Mouse (Mus musculus) hindbrain, embryonic 13.5 days (tissue): ENCODE measurements at regions not wholly inside any gene's neighbourhood (a gene's known extent, or its start where the extent isn't known, plus 50 kb on each side); places are given as distances from the start of the nearest gene placed in this dataset.

ENCODE experiments used
- ATAC-seq: fragments of 200-750 bp; cut with Nextera tagmentation; 2 replicates; pipeline ENCODE4 v1.8.0; 2017; ENCODE audit warnings: moderate TSS enrichment; ENCODE audit not compliant: low FRiP score
- H3K27ac ChIP-seq: fragments of 300-500 bp; sonication (generic); 2 replicates; pipeline ENCODE4 v1.5.1; 2015; ENCODE audit warnings: inconsistent platforms, mild to moderate bottlenecking, moderate library complexity
- H3K27me3 ChIP-seq: fragments of 300-500 bp; sonication (generic); 2 replicates; pipeline ENCODE4 v1.6.1; 2015; ENCODE audit warnings: mild to moderate bottlenecking, inconsistent platforms
- H3K36me3 ChIP-seq: fragments of 300-500 bp; sonication (generic); 2 replicates; pipeline ENCODE4 v1.6.1; 2015; ENCODE audit warnings: mild to moderate bottlenecking, inconsistent platforms
- H3K4me1 ChIP-seq: fragments of 300-500 bp; sonication (generic); replicated peaks from 2 replicates; pipeline ENCODE4 v1.6.1; 2015; ENCODE audit warnings: inconsistent platforms
- H3K4me2 ChIP-seq: fragments of 300-500 bp; sonication (generic); 2 replicates; pipeline ENCODE4 v1.6.1; 2015; ENCODE audit warnings: inconsistent platforms, mild to moderate bottlenecking, moderate library complexity
- H3K4me3 ChIP-seq: fragments of 300-500 bp; sonication (generic); 2 replicates; pipeline ENCODE4 v1.5.1; 2015; ENCODE audit warnings: mild to moderate bottlenecking, inconsistent platforms
- H3K9ac ChIP-seq: fragments of 300-500 bp; sonication (generic); 2 replicates; pipeline ENCODE4 v1.6.1; 2015; ENCODE audit warnings: mild to moderate bottlenecking, inconsistent platforms
- H3K9me3 ChIP-seq: fragments of 300-500 bp; sonication (generic); 2 replicates; pipeline ENCODE4 v1.6.1; 2016; ENCODE audit warnings: inconsistent platforms
- WGBS: fragments of 180-500 bp; shearing (Covaris S2); methylation state at CpG from one replicate; pipeline ENCODE4 v1.1.7; 2015; 5-methylcytosine and 5-hydroxymethylcytosine counted together

GRCm38 (mm10) chr12:32508671-32509070 lies 130.2 kb downstream of the Ccdc71l start:
- H3K27ac ChIP-seq = no peak overlapping the region
- no peaks in the 10 kb centered on the region for H3K36me3 ChIP-seq
- H3K9ac ChIP-seq = no peak overlapping the region
- no peaks in the 10 kb centered on the region for H3K27me3 ChIP-seq
- no peaks in the 10 kb centered on the region for H3K4me1 ChIP-seq
- no peaks in the 10 kb centered on the region for H3K9me3 ChIP-seq
- no peak for ATAC-seq
- 80% methylated on average over 1 of the region's 1 CpGs for WGBS
- no peak overlapping the region for H3K4me2 ChIP-seq
- no peak overlapping the region for H3K4me3 ChIP-seq

- no peak overlapping the region for H3K27ac ChIP-seq
- no peak overlapping the region for H3K9ac ChIP-seq
- no peaks in the 10 kb centered on the region for H3K27me3 ChIP-seq
- no peaks in the 10 kb centered on the region for H3K36me3 ChIP-seq
- no peak overlapping the region for H3K4me3 ChIP-seq
- H3K4me2 ChIP-seq = no peak overlapping the region
- no peaks in the 10 kb centered on the region for H3K9me3 ChIP-seq
- ATAC-seq = no peak
- H3K4me1 ChIP-seq = no peaks in the 10 kb centered on the region
- WGBS = 92% methylated on average over 1 of the region's 1 CpGs
These were observed 147.1 kb downstream of the Ccdc71l start for GRCm38 (mm10) chr12:32525586-32525985.

GRCm38 (mm10) chr12:32531216-32531615 lies 152.7 kb downstream of the Ccdc71l start:
- Histone ChIP-seq H3K27ac (no peak overlapping the region), H3K4me1 (no peaks in the 10 kb centered on the region), H3K27me3 (no peaks in the 10 kb centered on the region), H3K9ac (no peak overlapping the region), H3K4me2 (no peak overlapping the region), H3K4me3 (no peak overlapping the region), H3K9me3 (no peaks in the 10 kb centered on the region), H3K36me3 (no peaks in the 10 kb centered on the region)
- ATAC-seq = no peak
- 85% methylated on average over 3 of the region's 3 CpGs for WGBS

GRCm38 (mm10) chr12:32533641-32534040 lies 155.1 kb downstream of the Ccdc71l start:
- Histone ChIP-seq H3K4me1 (no peaks in the 10 kb centered on the region), H3K4me2 (no peak overlapping the region), H3K4me3 (no peak overlapping the region), H3K9ac (no peak overlapping the region), H3K9me3 (no peaks in the 10 kb centered on the region), H3K36me3 (no peaks in the 10 kb centered on the region), H3K27me3 (no peaks in the 10 kb centered on the region), H3K27ac (no peak overlapping the region)
- ATAC-seq = no peak

- no peak overlapping the region for H3K4me2 ChIP-seq
- H3K27me3 ChIP-seq = no peaks in the 10 kb centered on the region
- H3K9me3 ChIP-seq = no peaks in the 10 kb centered on the region
- no peak overlapping the region for H3K27ac ChIP-seq
- H3K4me3 ChIP-seq = no peak overlapping the region
- no peaks in the 10 kb centered on the region for H3K36me3 ChIP-seq
- no peak for ATAC-seq
- no peak overlapping the region for H3K9ac ChIP-seq
- H3K4me1 ChIP-seq = no peaks in the 10 kb centered on the region
- WGBS = 85% methylated on average over 1 of the region's 1 CpGs
These were observed 167.0 kb downstream of the Ccdc71l start for GRCm38 (mm10) chr12:32545466-32545865.

- no peak overlapping the region for H3K4me2 ChIP-seq
- no peaks in the 10 kb centered on the region for H3K36me3 ChIP-seq
- H3K4me1 ChIP-seq = no peaks in the 10 kb centered on the region
- no peak overlapping the region for H3K27ac ChIP-seq
- H3K27me3 ChIP-seq = no peaks in the 10 kb centered on the region
- H3K9me3 ChIP-seq = no peaks in the 10 kb centered on the region
- H3K4me3 ChIP-seq = no peak overlapping the region
- H3K9ac ChIP-seq = no peak overlapping the region
- no peak for ATAC-seq
These were observed 167.9 kb downstream of the Ccdc71l start for GRCm38 (mm10) chr12:32546356-32546755.

- WGBS = 82% methylated on average over 5 of the region's 5 CpGs
- no peak for ATAC-seq
- Histone ChIP-seq H3K27me3 (no peaks in the 10 kb centered on the region), H3K4me1 (no peaks in the 10 kb centered on the region), H3K36me3 (no peaks in the 10 kb centered on the region), H3K4me3 (no peak overlapping the region), H3K9ac (no peak overlapping the region), H3K27ac (no peak overlapping the region), H3K9me3 (no peaks in the 10 kb centered on the region), H3K4me2 (no peak overlapping the region)
These were observed 175.3 kb downstream of the Ccdc71l start for GRCm38 (mm10) chr12:32553793-32554192.

- no peaks in the 10 kb centered on the region for H3K4me1 ChIP-seq
- ATAC-seq = no peak
- H3K27ac ChIP-seq = no peak overlapping the region
- 77% methylated on average over 3 of the region's 3 CpGs for WGBS
- H3K27me3 ChIP-seq = no peaks in the 10 kb centered on the region
- H3K9ac ChIP-seq = no peak overlapping the region
- no peaks in the 10 kb centered on the region for H3K9me3 ChIP-seq
- no peak overlapping the region for H3K4me2 ChIP-seq
- no peak overlapping the region for H3K4me3 ChIP-seq
- H3K36me3 ChIP-seq = no peaks in the 10 kb centered on the region
These were observed 189.3 kb downstream of the Ccdc71l start for GRCm38 (mm10) chr12:32567777-32568176.

- Histone ChIP-seq H3K9ac (no peak overlapping the region), H3K4me3 (no peak overlapping the region), H3K27me3 (no peaks in the 10 kb centered on the region), H3K4me2 (no peak overlapping the region), H3K27ac (no peak overlapping the region), H3K9me3 (no peaks in the 10 kb centered on the region), H3K4me1 (no peaks in the 10 kb centered on the region), H3K36me3 (no peaks in the 10 kb centered on the region)
- WGBS = 69% methylated on average over 6 of the region's 6 CpGs
- no peak for ATAC-seq
These were observed 202.8 kb downstream of the Ccdc71l start for GRCm38 (mm10) chr12:32581304-32581703.

GRCm38 (mm10) chr12:32602131-32602815 lies 217.1 kb upstream of the Nampt start:
- Histone ChIP-seq H3K27me3 (no peaks in the 10 kb centered on the region), H3K9ac (no peak overlapping the region), H3K36me3 (no peaks in the 10 kb centered on the region), H3K4me2 (no peak overlapping the region), H3K9me3 (no peaks in the 10 kb centered on the region), H3K27ac (no peak overlapping the region), H3K4me3 (no peak overlapping the region), H3K4me1 (no peaks in the 10 kb centered on the region)
- no peak for ATAC-seq
- WGBS = 76% methylated on average over 10 of the region's 10 CpGs

GRCm38 (mm10) chr12:32605353-32605752 lies 214.0 kb upstream of the Nampt start:
- Histone ChIP-seq H3K4me2 (no peak overlapping the region), H3K27ac (no peak overlapping the region), H3K9me3 (no peaks in the 10 kb centered on the region), H3K4me3 (no peak overlapping the region), H3K9ac (no peak overlapping the region), H3K4me1 (no peaks in the 10 kb centered on the region), H3K36me3 (no peaks in the 10 kb centered on the region), H3K27me3 (no peaks in the 10 kb centered on the region)
- no peak for ATAC-seq

GRCm38 (mm10) chr12:32615000-32615399 lies 204.3 kb upstream of the Nampt start:
- Histone ChIP-seq H3K4me1 (no peaks in the 10 kb centered on the region), H3K36me3 (no peaks in the 10 kb centered on the region), H3K27me3 (no peaks in the 10 kb centered on the region), H3K4me3 (no peak overlapping the region), H3K9me3 (no peaks in the 10 kb centered on the region), H3K27ac (no peak overlapping the region), H3K9ac (no peak overlapping the region), H3K4me2 (no peak overlapping the region)
- WGBS = 73% methylated on average over 3 of the region's 3 CpGs
- ATAC-seq = no peak

GRCm38 (mm10) chr12:32616086-32616485 lies 203.3 kb upstream of the Nampt start:
- no peaks in the 10 kb centered on the region for H3K27me3 ChIP-seq
- no peaks in the 10 kb centered on the region for H3K4me1 ChIP-seq
- no peak overlapping the region for H3K4me3 ChIP-seq
- 87% methylated on average over 5 of the region's 5 CpGs for WGBS
- H3K9ac ChIP-seq = no peak overlapping the region
- no peaks in the 10 kb centered on the region for H3K36me3 ChIP-seq
- H3K27ac ChIP-seq = no peak overlapping the region
- H3K4me2 ChIP-seq = no peak overlapping the region
- no peak for ATAC-seq
- H3K9me3 ChIP-seq = peaks cover 4% of the 10 kb centered on the region; the same call in 1 of the 2 replicates
